Mouse (Mus musculus): ENCODE results near the gene Gsta4. TPM values are rescaled to one million over a fixed set of nuclear protein-coding genes. Genes with fewer than 3 reads are reported as not detected.

Gsta4 gene
- 26.6 and 33.8 TPM in 2 replicates for polyA plus RNA-seq (2012; rRNA removed; ENCODE audit: low replicate concordance)

GRCm38 (mm10) chr9:78182474-78182873, at the start of gene Gsta4:
Gsta4 (plus strand) TSS chr9:78182774.

GRCm38 (mm10) chr9:78230461-78230860, 47.9 kb downstream of the Gsta4 start, which contains the start of gene Gsta1:
Gsta1 (plus strand) TSS chr9:78230656.

GRCm38 (mm10) chr9:78256914-78257313, 74.3 kb downstream of the Gsta4 start, which contains the start of gene Gm3776:
Gm3776 (plus strand) TSS chr9:78257129.

Other genes starting within 250 kb of the Gsta4 start
- not detected in 2 replicates for gene Gcm1, start 130.8 kb upstream of the Gsta4 start, polyA plus RNA-seq (2012; rRNA removed; ENCODE audit: low replicate concordance)
- gene Fbxo9, start 73.7 kb upstream of the Gsta4 start, polyA plus RNA-seq (2012; rRNA removed; ENCODE audit: low replicate concordance): 85.0 and 139 TPM in 2 replicates
- 22.2 and 23.1 TPM in 2 replicates for gene Ick, start 73.6 kb upstream of the Gsta4 start, polyA plus RNA-seq (2012; rRNA removed; ENCODE audit: low replicate concordance)
- gene Gsta1, start 47.9 kb downstream of the Gsta4 start, polyA plus RNA-seq (2012; rRNA removed; ENCODE audit: low replicate concordance): not detected in 2 replicates
- gene Gm3776, start 74.4 kb downstream of the Gsta4 start, polyA plus RNA-seq (2012; rRNA removed; ENCODE audit: low replicate concordance): not detected in 2 replicates
- gene Gm10639, start 107.1 kb downstream of the Gsta4 start, polyA plus RNA-seq (2012; rRNA removed; ENCODE audit: low replicate concordance): not detected in 2 replicates
- gene Omt2a, start 132.0 kb downstream of the Gsta4 start, polyA plus RNA-seq (2012; rRNA removed; ENCODE audit: low replicate concordance): not detected in 2 replicates
- not detected in 2 replicates for gene Omt2b, start 144.8 kb downstream of the Gsta4 start, polyA plus RNA-seq (2012; rRNA removed; ENCODE audit: low replicate concordance)
- gene Gsta2, start 173.0 kb downstream of the Gsta4 start, polyA plus RNA-seq (2012; rRNA removed; ENCODE audit: low replicate concordance): 0.30 TPM in 1 of 2 replicates, not detected in the other
- not detected in 2 replicates for gene Dppa5a, start 185.4 kb downstream of the Gsta4 start, polyA plus RNA-seq (2012; rRNA removed; ENCODE audit: low replicate concordance)
- 0.17 TPM in 1 of 2 replicates, not detected in the other for gene Ooep, start 196.0 kb downstream of the Gsta4 start, polyA plus RNA-seq (2012; rRNA removed; ENCODE audit: low replicate concordance)
- 0.06 TPM in 1 of 2 replicates, not detected in the other for gene Ddx43, start 213.0 kb downstream of the Gsta4 start, polyA plus RNA-seq (2012; rRNA removed; ENCODE audit: low replicate concordance)